Mouse (Mus musculus) G1E-ER4 (cell line): ENCODE results near the gene Gphb5. TPM values are rescaled to one million over a fixed set of nuclear protein-coding genes. Genes with fewer than 3 reads are reported as not detected.

Experiments
- GATA1 ChIP-seq: IDR thresholded peaks from one replicate; pipeline ENCODE4 v1.8.0; 2012; ENCODE audit warnings: low read length, inconsistent platforms
- polyA plus RNA-seq: library from polyadenylated mRNA; stranded (reverse); fragments of >175 nt; gene quantifications from 2 replicates; pipeline ENCODE4 v1.2.3, GENCODE M21; 2012

Gphb5 gene
- polyA plus RNA-seq, 1 experiment: not detected

DNA sequence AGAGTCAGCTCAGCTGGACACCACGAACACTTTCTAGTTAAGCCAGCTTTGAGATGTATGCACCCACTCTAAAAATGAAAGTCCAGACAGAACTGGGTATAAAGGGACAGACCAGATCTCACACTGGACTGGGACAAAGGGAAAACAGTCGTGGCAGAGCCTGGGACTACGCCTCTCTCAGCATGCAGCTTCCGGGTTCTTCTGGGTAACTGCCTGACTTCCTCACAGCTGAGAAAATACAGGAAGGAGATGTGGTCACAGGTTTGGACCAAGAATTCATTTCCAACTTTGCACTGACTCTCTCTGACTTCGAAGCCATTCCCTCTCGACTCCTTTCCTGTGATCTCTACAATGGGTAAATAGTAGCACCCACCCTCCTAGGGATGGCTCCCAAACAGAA is 1.6 kb downstream of the Gphb5 start:
- no peak for TF ChIP-seq GATA1

- TF ChIP-seq GATA1: no peak
These were observed 3.6 kb downstream of the Gphb5 start for GRCm38 (mm10) chr12:75412964-75413363.

DNA sequence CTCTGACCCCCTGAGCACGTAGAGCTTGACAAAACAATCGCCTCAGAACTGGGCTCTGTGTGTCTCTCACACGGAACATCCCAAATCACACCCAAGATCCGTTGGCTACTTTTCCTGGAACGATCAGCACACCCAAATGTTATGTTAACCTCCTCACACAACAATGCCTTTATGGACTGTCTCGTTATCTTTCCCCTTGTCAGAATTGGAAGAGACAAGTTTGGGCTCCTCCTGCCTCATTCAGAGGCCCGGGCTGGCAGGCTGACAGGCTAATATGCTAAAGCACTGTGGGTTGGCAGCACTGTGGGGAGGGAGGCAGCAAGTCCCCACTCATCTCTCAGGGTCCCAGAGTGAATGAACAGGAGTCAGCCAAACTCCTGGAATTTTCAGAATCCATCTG is 19.5 kb downstream of the Gphb5 start:
- TF ChIP-seq GATA1: no peak

GRCm38 (mm10) chr12:75396616-75397015 is 20.0 kb downstream of the Gphb5 start:
- no peak for TF ChIP-seq GATA1

DNA sequence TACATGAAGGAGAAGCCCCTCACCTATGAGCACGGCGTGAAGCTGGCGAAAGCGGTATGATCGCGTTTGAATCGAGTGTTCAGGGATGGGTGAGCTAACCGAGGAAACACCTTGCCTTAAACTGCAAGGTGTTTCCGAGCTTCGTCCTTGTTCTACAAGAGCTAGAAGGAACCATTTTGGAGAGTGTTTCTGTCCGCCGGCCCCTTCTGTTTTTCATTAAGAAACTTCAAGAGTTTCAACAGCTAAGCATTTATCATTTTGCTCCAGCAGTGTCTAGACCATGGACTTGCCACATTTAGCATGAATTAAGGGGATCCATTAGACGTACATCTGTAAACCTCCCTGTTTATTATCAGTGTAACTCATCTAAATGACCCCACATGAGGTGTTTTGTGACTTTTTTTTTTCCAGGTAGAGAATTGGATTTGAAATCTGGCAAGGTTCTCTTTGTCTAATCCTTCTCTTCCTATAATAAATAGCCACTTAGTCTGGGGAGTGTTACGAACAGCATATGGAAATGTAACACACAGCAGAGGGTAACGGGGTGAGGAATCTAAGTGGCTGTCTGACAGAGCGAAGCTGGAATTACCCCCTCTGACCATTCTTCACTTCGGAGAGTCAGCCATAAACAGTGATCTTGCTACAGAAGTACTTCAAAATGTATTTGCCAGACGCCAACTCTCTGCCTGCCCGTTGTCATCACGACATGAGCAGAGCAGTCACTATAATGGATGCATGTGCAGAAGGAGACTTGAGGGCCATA is 22.4 kb downstream of the Gphb5 start:
- no peak for TF ChIP-seq GATA1

DNA sequence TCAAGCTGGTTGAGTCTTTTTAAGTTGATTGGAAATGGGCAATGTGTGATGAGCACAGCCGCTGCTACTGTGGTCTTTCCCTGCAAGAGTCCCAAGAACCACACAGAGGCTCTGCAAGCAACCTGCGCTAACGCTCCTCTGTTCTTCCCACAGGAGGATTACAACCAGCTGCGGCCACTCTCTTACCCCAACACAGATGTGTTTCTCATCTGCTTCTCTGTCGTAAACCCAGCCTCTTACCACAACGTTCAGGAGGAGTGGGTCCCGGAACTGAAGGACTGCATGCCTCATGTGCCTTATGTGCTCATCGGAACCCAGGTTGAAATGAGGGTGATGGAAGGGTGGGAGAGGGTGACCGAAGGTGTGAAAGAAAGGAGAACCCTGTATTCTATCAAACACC is 25.1 kb downstream of the Gphb5 start:
- TF ChIP-seq GATA1: no peak

DNA sequence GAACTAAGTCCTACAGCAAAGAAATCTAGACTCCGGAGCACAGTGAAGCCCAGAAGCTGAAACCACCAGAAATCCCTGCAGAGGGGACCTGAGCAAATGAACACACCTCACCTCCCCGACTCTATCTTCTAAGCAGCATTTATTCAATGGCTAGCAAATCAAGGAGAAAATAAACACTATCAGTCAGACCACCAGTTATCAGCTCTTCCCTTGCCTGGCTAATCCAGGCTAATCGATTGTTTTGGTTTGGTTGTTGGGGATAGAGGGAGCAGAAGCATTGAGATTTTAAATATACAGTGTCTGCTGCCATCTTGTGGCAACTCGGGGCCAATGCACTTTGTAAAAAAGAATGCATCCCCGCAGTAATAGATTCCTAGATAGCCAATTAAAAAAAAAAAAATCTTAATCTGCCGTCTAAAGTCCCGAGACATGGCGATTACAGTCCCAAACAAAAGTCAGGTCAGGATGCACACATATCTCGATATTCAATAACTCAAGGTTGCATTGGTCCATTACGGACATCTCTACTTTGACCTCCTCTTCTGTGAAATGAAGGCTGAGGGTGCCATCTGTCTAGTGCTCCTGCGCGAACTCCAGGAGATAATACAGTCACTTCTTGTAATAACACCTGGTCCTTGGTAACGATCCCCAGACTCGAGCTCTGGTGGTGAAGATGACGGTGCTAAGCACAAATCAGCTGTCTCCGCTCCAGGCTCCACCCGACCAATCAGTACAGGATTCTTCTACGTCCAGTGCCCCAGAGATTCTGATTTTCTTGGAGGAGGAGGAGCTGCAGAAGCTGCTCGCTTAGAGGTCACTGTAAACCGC is 27.1 kb downstream of the Gphb5 start:
- TF ChIP-seq GATA1: no peak

DNA sequence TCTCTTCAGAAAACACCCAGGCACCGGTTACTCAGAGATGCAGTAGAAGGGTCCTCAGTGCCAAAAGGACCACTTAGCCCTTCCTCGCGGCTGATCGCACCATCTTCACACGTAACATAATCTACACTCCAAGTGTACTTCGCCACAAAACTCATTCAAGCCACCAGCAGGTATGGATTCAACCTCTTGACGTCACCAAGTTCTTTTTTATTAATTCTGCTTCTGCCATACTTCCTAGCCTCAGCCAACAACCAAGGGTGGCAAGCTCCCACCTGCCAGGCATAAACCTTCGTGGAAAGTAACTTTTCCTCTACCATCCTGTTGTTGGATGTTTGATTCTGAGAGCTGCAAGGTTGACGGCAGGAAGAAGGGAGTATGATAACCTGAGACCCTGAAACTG is 28.1 kb downstream of the Gphb5 start:
- no peak for TF ChIP-seq GATA1

- no peak for TF ChIP-seq GATA1
These were observed 28.7 kb downstream of the Gphb5 start for GRCm38 (mm10) chr12:75387846-75388245.

GRCm38 (mm10) chr12:75387156-75387555 is 29.4 kb downstream of the Gphb5 start:
- no peak for TF ChIP-seq GATA1

GRCm38 (mm10) chr12:75386731-75387130 is 29.9 kb downstream of the Gphb5 start:
- no peak for TF ChIP-seq GATA1

DNA sequence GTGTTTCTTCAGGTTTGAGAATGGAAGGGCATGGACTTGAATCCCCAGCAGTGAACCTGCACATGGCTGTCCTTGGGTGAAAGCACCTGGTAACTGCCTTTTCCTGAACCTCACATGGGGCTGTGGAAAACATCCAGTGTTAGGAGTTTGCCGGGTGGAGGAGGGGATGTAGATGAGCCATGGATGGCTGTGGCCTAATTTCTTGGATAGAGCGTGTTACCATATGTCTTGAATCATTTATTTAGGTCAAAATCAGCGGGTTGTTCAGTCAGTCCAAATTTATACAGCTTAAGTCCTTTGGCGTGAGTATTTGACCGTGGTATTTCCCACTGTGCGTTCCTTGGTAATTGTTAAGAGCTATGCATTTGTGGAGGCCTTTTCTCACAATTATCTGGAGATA is 40.5 kb downstream of the Gphb5 start:
- TF ChIP-seq GATA1: no peak

- no peak for TF ChIP-seq GATA1
These were observed 41.5 kb downstream of the Gphb5 start for GRCm38 (mm10) chr12:75375060-75375459.

GRCm38 (mm10) chr12:75374437-75374836 is 42.1 kb downstream of the Gphb5 start:
- TF ChIP-seq GATA1: no peak

DNA sequence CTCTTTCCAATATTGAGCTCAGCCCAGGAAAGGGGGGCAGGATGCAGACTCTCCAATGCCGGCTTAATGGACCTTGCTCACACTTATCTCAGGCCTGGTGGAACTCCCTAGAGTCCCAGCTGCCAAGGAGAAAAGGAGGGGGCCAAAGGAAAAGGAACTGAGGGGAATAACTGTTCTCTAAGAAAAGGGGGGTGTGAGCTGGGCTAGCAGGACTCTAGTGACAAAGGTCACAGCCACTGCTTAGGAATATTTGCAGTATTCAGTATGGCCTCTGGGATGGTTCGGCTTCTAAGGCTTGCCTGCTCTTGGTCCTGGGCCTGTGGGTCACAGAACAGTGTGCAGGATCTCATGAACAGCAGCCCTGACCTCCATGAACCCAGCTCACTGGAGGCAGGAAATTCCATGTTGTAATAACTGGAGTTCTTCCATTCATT is 47.1 kb downstream of the Gphb5 start:
- TF ChIP-seq GATA1: no peak

- TF ChIP-seq GATA1: no peak
These were observed 48.1 kb downstream of the Gphb5 start for GRCm38 (mm10) chr12:75368527-75368926.

DNA sequence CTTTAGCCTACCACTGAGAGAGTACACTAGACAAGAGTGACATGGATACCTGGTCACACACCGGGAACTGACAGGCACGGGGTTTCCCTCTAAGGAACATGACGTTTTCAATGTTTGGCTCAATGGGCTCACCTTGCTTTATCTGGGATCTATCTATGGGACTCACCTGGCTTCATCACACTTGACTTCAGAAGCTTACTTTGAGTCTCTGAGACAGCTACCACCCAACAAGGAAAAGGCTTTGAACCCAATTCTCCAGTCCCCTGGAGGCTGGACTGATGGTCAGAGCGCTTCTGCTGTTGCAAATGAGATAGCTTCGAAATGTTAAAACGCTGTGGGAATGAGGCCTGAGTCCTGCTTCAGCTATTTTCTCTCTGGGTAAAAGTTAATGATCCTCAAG is 49.2 kb downstream of the Gphb5 start:
- no peak for TF ChIP-seq GATA1

DNA sequence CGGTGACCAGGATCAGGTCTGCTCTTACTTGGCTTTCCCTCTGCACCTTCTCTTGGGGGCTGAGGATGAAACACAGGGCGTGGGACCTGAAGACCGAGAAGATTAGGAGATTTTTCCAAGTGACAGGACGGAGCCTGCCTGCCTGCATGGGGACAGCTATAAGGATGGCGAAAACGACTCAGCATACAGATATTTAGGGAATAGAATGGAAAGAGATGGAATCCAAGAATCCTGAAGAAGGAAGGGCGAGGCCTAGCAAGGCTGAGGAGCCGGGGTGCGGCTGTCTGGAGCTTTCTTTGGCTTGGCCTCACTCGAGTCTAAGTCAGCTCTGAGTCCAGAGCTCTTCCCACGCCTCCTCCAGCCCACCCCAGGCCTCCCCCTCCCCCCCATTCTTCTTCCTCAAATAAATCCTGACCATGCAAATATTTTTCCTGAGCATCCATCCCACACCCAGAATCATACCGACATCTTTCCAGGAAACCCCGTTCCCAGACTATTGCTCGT is 50.9 kb downstream of the Gphb5 start:
- TF ChIP-seq GATA1: no peak
